Mouse (Mus musculus): ENCODE data around the gene Mpdu1.
"Not testable (repeated sequence)": the region's sequence is repeated elsewhere in the genome, so short reads cannot be mapped to it uniquely, and the experiment has no call there.

The Mpdu1 gene

GRCm38 (mm10) chr11:69662213-69662966, at the start of gene Mpdu1:
Gene Mpdu1 (minus strand): TSS chr11:69662642.
- DNase-seq: peak; percentile 97

GRCm38 (mm10) chr11:69711082-69711481, 48.6 kb upstream of the Mpdu1 start:
- no peak for DNase-seq

- DNase-seq: no peak
These were observed 48.0 kb upstream of the Mpdu1 start for GRCm38 (mm10) chr11:69710470-69710869.

GRCm38 (mm10) chr11:69709554-69710446, 47.4 kb upstream of the Mpdu1 start:
- peak; percentile 42 for DNase-seq

GRCm38 (mm10) chr11:69708614-69709265, 46.3 kb upstream of the Mpdu1 start:
- DNase-seq: no peak

GRCm38 (mm10) chr11:69707873-69708381, 45.5 kb upstream of the Mpdu1 start:
- no peak for DNase-seq

- no peak for DNase-seq
These were observed 45.0 kb upstream of the Mpdu1 start for GRCm38 (mm10) chr11:69707480-69707847.

GRCm38 (mm10) chr11:69706775-69707479, 44.5 kb upstream of the Mpdu1 start:
- DNase-seq: no peak

- no peak for DNase-seq
These were observed 42.2 kb upstream of the Mpdu1 start for GRCm38 (mm10) chr11:69704613-69705010.

GRCm38 (mm10) chr11:69703814-69704612, 41.6 kb upstream of the Mpdu1 start:
- DNase-seq: no peak

- not testable (repeated sequence) for DNase-seq
These were observed 40.9 kb upstream of the Mpdu1 start for GRCm38 (mm10) chr11:69703381-69703780.

- not testable (repeated sequence) for DNase-seq
These were observed 40.4 kb upstream of the Mpdu1 start for GRCm38 (mm10) chr11:69702886-69703285.

GRCm38 (mm10) chr11:69699595-69699994, 37.2 kb upstream of the Mpdu1 start:
- DNase-seq: no peak

GRCm38 (mm10) chr11:69698574-69698973, 36.1 kb upstream of the Mpdu1 start:
- DNase-seq: no peak

- no peak for DNase-seq
These were observed 35.0 kb upstream of the Mpdu1 start for GRCm38 (mm10) chr11:69697396-69697795.

- DNase-seq: peak; percentile 78
These were observed 33.1 kb upstream of the Mpdu1 start, which contains the start of the genes Tnfsf12 and Tnfsfm13 for GRCm38 (mm10) chr11:69695361-69696181. Gene Tnfsf12 (minus strand): TSS chr11:69695849. Gene Tnfsfm13 (minus strand): TSS chr11:69696098.

GRCm38 (mm10) chr11:69695046-69695360, 32.6 kb upstream of the Mpdu1 start:
- no peak for DNase-seq

- no peak for DNase-seq
These were observed 31.1 kb upstream of the Mpdu1 start for GRCm38 (mm10) chr11:69693421-69693965.

GRCm38 (mm10) chr11:69692863-69693262, 30.4 kb upstream of the Mpdu1 start:
- no peak for DNase-seq

GRCm38 (mm10) chr11:69692196-69692811, 29.9 kb upstream of the Mpdu1 start:
- DNase-seq: no peak

All from layer of hippocampus, adult 9-11 months (tissue).